Mouse (Mus musculus) thymus, adult 2 months (tissue): ENCODE data around the gene Chd8.

Experiments
- CTCF ChIP-seq: fragments of 200-500 bp; IDR thresholded peaks from 2 replicates; pipeline ENCODE4 v1.5.1; 2012; ENCODE audit warnings: mild to moderate bottlenecking, control low read depth, low read length, moderate library complexity, borderline replicate concordance; ENCODE audit not compliant: control insufficient read depth, poor library complexity, insufficient read depth; ENCODE audit errors: extremely low read depth
- POLR2A ChIP-seq: fragments of 200-500 bp; IDR thresholded peaks from 2 replicates; pipeline ENCODE4 v1.6.1; 2012; ENCODE audit warnings: mild to moderate bottlenecking, low read length, control low read depth, moderate library complexity; ENCODE audit not compliant: control insufficient read depth, poor library complexity, insufficient read depth; ENCODE audit errors: extremely low read depth

GRCm38 (mm10) chr14:52232249-52232648 is 25.3 kb downstream of the Chd8 start:
- TF ChIP-seq CTCF (no peak), POLR2A (no peak)
